ENCODE assay signal across 27 mouse cellular contexts in genomic region chr8:15311045-15311444, GRCm38 (mm10).
A peak's percentile ranks its signal among the peaks of the same experiment; 100 is the strongest.
DNase-seq lines count a peak whose midpoint lies in the region; ATAC-seq and TF ChIP-seq lines count a peak whose summit lies in the region.
"Had no signal": no experiment of that assay in that cellular context is flagged by ENCODE, and none has a peak within 500 bp of the region (broad histone marks: within the 10 kb centered on the region; RNA-seq: fewer than 3 reads in every experiment).

No protein-coding gene starts in this region.

- no peak for TF ChIP-seq EP300 in heart, postnatal 0 days (IDR thresholded peaks at IDR 0.05; ENCODE audit: low read depth)

- no peak for ATAC-seq in heart, postnatal 0 days (ENCODE audit: insufficient read depth, low read depth)
- ATAC-seq: activated CD4-positive, CD25-positive, alpha-beta regulatory T cell, adult 4 months; intestine, embryonic 16.5 days; midbrain, embryonic 15.5 days had no signal

- H3K4me1 ChIP-seq in heart, postnatal 0 days (ENCODE audit: control insufficient read depth, insufficient read depth), result no peaks in the 10 kb centered on the region
- H3K4me1 ChIP-seq: forebrain, embryonic 10.5 days; heart, embryonic 13.5 days; hindbrain, embryonic 15.5 days; limb, embryonic 13.5 days; liver, embryonic 13.5 days; midbrain, embryonic 15.5 days; neural tube, embryonic 13.5 days had no signal

- no peak overlapping the region for H3K9ac ChIP-seq in heart, postnatal 0 days (replicated peaks; ENCODE audit: low read depth, low read length)
- H3K9ac ChIP-seq: heart, embryonic 13.5 days; hindbrain, embryonic 15.5 days; limb, embryonic 13.5 days; liver, embryonic 13.5 days; midbrain, embryonic 15.5 days; neural tube, embryonic 13.5 days had no signal

- 0 out of 2 replicates have a peak, but pooled peaks have one; percentile 6 for TF ChIP-seq CTCF in heart, postnatal 0 days (IDR thresholded peaks at IDR 0.05; ENCODE audit: low read depth)

- intact Hi-C loops in left cerebral cortex, postnatal 14 days (cut with DNase I), result no loop called here

- H3K4me2 ChIP-seq in heart, postnatal 0 days (ENCODE audit: low read depth, low read length), result no peak overlapping the region
- H3K4me2 ChIP-seq: heart, embryonic 13.5 days; hindbrain, embryonic 15.5 days; limb, embryonic 13.5 days; liver, embryonic 13.5 days; midbrain, embryonic 15.5 days; neural tube, embryonic 13.5 days had no signal

- no peak overlapping the region for H3K27ac ChIP-seq in heart, postnatal 0 days (ENCODE audit: low read depth)
- H3K27ac ChIP-seq: forebrain, embryonic 10.5 days; heart, adult 2 months; heart, embryonic 13.5 days; hindbrain, embryonic 15.5 days; limb, embryonic 13.5 days; liver, embryonic 13.5 days; midbrain, embryonic 15.5 days; neural tube, embryonic 13.5 days had no signal

- DNase-seq in cerebellum, postnatal 10 days, result peak; percentile 15 to 35
- no peak for DNase-seq in cerebellum, postnatal 4 days (ENCODE audit: low spot score in 2 of 2)
- DNase-seq in heart, postnatal 0 days (ENCODE audit: low spot score), result no peak
- no peak for DNase-seq in heart, postnatal 4 days
- peak; percentile 20 to 35 for DNase-seq in left cerebral cortex, postnatal 14 days (ENCODE audit: low spot score in 2 of 2)
- no peak for DNase-seq in left cerebral cortex, adult 9 months (ENCODE audit: low spot score in 2 of 2)
- peak; percentile 42 to 48 for DNase-seq in right cerebral cortex, postnatal 10 days (ENCODE audit: low spot score in 2 of 2)
- DNase-seq in right cerebral cortex, postnatal 36 days (ENCODE audit: low spot score in 2 of 2), result no peak
- DNase-seq: adrenal gland, adult 8-10 months; cerebellum, postnatal 36 days; gastrocnemius, postnatal 36 days; heart, adult 2 months; kidney, postnatal 36 days; layer of hippocampus, adult 9-11 months; liver, embryonic 13.5 days; lung, adult 2 months; lung, postnatal 14 days; thymus, postnatal 25 days had no signal

- no peak overlapping the region for H3K4me3 ChIP-seq in heart, postnatal 0 days (ENCODE audit: low read depth, low read length)
- H3K4me3 ChIP-seq: forebrain, embryonic 10.5 days; heart, adult 2 months; heart, embryonic 13.5 days; hindbrain, embryonic 15.5 days; limb, embryonic 13.5 days; liver, embryonic 13.5 days; midbrain, embryonic 15.5 days; myocyte; neural tube, embryonic 13.5 days had no signal

- H3K9me3 ChIP-seq in heart, postnatal 0 days (replicated peaks; ENCODE audit: control insufficient read depth, low read length), result no peaks in the 10 kb centered on the region; the same call in 1 of the 2 replicates
- H3K9me3 ChIP-seq: forebrain, embryonic 10.5 days; heart, embryonic 13.5 days; hindbrain, embryonic 15.5 days; limb, embryonic 13.5 days; liver, embryonic 13.5 days; midbrain, embryonic 15.5 days; neural tube, embryonic 13.5 days had no signal

- no peaks in the 10 kb centered on the region for H3K36me3 ChIP-seq in heart, postnatal 0 days (replicated peaks; ENCODE audit: control insufficient read depth, insufficient read depth, low read length)
- H3K36me3 ChIP-seq: forebrain, embryonic 10.5 days; heart, embryonic 13.5 days; hindbrain, embryonic 15.5 days; limb, embryonic 13.5 days; liver, embryonic 13.5 days; midbrain, embryonic 15.5 days; neural tube, embryonic 13.5 days had no signal

- H3K27me3 ChIP-seq in heart, postnatal 0 days (ENCODE audit: control insufficient read depth, insufficient read depth, low read length), result no peaks in the 10 kb centered on the region
- H3K27me3 ChIP-seq: heart, embryonic 13.5 days; hindbrain, embryonic 15.5 days; limb, embryonic 13.5 days; liver, embryonic 13.5 days; midbrain, embryonic 15.5 days; neural tube, embryonic 13.5 days had no signal

- whole genome bisulfite sequencing in heart, postnatal 0 days, result 56% methylated on average over 7 of the region's 7 CpGs

Comparison
In these comparisons a context has a peak if more than half of its experiments do, and no peak if none do; other contexts are left out.
1. DNase-seq: peak in cerebellum, postnatal 10 days (2 of 2), left cerebral cortex, postnatal 14 days (2 of 2) and right cerebral cortex, postnatal 10 days (2 of 2); none in cerebellum, postnatal 4 days (0 of 2), heart, postnatal 0 days (single experiment), heart, postnatal 4 days (single experiment), left cerebral cortex, adult 9 months (0 of 2) and right cerebral cortex, postnatal 36 days (0 of 2).